Mouse (Mus musculus) left cerebral cortex, adult 11 months (tissue): ENCODE measurements around the gene Hspa14.
A peak's percentile ranks its signal among the peaks of the same experiment; 100 is the strongest.

Experiments used
- DNase-seq: peaks from one replicate; pipeline ENCODE4 v3.0.0; 2022; ENCODE audit warnings: low spot score

Gene Hspa14

DNA sequence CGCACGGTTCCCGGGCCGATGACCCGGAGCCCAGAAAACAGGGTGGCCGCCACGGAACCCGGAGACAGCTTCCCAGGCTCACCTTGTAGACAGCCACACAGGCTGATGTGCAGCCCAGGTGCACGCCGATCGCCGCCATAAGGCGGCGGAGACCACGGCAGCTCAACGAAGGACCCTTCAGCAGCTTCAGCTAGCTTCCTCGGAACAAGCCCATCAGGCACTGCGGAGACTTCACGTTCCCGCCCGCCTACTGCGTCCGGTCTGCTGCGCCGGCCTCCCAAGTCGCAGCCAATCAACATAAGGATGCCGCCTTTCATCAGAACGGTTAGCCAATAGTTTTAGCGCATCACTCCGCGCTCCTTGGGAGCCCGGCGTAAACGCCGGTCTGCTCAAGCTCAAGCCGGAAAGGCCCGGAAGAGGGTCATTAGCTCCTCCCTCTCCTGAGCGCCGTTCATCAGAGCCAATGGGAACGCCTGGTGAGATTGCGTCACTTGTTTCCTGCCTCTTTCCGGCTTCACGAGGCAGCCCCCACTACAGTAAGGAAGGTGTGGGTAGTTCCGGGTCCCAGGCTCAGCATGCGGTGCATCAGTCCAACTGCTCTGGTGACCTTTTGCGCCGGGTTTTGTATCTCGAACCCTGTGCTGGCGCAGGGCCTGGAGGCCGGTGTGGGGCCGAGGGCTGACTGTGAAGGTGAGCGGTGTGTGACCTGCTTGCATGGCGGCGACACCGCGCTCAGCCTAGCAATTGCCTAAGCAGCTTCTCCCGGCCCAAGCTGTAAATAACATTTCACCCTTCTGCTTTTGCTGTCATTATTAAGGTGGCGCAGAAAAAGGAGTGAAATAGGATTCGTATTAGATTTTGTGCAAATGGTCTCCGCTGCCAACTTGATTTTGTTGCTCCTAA lies at the start of gene Hspa14, which contains the start of the genes Gm45902 and Cdnf:
Gene Hspa14, minus strand, starts transcription at position 263 of the 903 bp plus-strand sequence.
Gene Gm45902, minus strand, starts transcription at position 239 of the 903 bp plus-strand sequence.
Gene Cdnf, plus strand, starts transcription at position 479 of the 903 bp plus-strand sequence.
- DNase-seq, result peak; percentile 97

- DNase-seq, result peak; percentile 17
These were observed 34.0 kb upstream of the Hspa14 start for GRCm38 (mm10) chr2:3546588-3546987.

DNA sequence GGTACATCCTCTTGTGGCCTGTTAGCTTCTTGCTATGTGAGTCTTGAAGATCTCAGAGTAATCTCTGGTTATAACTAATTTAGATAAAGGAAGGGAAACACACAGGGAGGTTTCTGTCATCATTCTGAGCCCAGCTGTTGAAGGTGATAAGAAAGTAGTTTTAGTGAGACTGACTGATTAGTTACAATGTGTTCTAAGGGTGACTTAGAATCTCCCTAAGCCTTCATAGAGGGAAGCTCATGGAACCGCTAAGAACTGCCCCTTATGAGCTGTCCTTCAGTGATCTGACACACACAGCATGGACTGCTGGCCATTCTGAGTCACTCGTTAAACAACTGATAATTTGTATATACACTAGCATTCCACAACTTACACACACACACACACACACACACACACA lies 33.4 kb upstream of the Hspa14 start:
- no peak for DNase-seq

DNA sequence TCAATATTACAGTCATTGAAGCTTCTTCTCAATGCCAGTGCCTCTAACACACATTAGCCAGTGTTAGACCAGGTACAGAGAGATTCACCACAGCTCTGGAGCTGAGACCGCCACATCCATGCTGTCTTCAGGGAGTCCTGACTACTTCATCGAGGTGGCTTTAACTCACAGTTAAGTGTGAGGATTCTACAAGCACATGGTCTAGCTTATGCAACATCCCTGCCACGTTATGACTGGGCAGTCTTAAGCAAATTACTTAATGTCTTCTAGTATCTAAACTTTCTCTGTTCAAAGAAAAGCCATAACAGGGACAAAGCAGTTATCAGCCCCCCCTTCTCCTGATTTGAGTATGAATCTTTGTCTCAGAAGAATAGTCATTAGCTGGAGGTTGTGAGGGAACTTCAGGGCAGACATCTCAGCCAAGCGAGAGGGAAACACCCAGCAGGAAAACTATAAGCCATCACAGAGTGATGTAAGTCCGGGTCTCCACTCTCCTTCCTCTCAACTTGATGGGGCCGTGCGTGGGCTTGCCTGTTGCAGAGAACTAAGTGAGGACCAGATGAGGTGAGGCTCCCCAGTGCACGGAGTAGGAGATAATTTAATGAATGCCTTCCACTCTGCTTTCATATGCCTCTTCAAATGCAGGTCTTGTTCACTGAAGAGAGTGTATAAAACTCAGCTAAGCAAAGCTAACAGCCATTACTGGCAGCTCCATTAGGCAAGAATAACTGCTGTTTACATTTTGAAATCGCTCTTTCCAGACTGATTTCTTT lies 28.9 kb upstream of the Hspa14 start:
- DNase-seq, result no peak

DNA sequence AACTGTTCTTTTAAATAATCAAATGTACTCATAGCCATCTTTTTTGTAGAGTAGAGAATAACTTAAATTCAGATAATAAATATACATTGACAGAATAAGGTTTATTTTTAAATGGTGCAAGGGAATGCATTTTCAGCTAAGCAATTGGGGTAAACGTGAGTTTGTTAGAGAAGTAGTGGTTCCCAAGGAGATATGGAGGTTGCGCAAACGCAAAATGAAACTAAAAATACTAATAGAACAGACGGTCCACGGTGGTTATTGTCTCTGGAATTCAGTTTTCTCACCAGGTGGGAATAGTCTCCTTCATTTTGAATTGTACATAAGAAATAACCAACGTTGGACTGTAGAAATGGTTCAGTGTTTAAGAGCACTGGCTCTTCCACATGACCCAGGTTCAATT lies 13.7 kb upstream of the Hspa14 start:
- no peak for DNase-seq

- no peak for DNase-seq
These were observed 9.9 kb upstream of the Hspa14 start for GRCm38 (mm10) chr2:3522558-3522957.

DNA sequence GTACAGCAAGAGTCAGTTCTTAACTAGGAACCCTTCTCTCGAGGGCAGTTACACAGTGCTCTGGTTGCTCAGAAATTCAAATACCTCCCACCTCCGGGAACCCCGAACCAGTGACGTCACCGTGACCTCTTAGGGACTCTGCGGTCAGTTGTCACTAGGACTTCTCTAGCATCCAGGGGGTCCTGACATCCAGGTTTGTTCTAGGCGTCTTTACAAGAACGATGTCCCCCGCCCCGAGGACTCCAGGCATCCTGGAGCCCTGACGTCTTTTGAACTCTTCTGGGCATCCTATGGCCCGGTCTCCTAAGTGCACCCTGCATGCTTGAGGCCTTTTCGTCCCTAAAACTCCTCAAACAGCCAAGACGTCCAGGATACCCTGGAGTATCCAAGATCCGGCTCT lies 538 bp downstream of the Hspa14 start:
- DNase-seq, result peak; percentile 15

GRCm38 (mm10) chr2:3500886-3501285 lies 11.7 kb downstream of the Hspa14 start:
- no peak for DNase-seq

- no peak for DNase-seq
These were observed 13.1 kb downstream of the Hspa14 start for GRCm38 (mm10) chr2:3499543-3499942.

DNA sequence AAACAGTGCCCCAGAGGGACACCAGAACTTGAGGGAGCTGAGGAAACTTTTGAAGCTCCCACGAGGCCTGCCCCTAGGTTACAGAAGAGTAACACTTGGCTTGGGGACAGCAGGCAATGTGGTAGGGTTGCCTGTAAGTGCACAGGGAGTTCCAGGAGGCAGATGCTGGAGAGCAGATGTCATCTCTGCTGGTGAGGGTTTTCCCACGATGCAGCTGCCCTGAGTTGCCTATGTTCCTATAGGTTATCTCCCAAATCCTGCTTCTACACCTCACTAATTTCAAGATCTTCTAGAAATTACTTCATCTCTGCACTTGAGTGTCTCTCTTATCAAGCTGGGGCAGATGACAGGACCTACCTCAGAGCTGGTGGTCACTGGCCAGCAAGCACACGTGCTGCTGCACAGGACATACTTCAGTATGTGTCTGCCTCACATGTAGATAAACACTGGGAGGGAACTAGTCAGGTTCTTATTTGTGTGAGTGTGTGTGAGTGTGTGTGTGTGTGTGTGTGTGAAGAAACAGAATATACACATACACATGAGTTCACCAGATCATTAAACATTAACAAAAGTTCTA lies 18.7 kb downstream of the Hspa14 start:
- no peak for DNase-seq

GRCm38 (mm10) chr2:3489816-3490215 lies 22.8 kb downstream of the Hspa14 start:
- DNase-seq, result no peak

- DNase-seq, result no peak
These were observed 32.4 kb downstream of the Hspa14 start for GRCm38 (mm10) chr2:3480239-3480638.

DNA sequence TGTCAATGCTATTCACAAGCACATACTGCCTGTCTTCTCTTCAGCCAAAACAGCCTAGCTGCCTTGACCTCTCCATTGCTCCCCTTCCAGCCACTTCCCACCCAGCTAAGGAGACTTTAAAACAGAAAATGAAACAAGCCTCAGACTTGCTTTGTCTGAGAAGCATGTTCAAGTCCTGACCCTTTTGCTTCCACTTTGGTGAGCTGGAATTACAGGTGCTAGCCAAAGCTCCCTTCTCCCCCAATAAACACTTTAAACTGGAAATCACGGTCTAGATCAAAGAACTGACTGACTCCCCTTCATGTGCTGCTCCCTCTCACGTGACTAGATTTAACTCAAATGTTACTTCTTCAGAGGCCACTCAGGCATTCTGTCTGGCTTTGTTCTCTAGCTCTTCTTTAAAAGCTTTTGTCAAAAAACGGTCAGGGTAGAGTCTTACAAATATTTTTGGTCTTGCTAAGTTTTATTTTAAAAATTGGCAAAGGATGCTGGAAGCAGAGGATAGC lies 36.8 kb downstream of the Hspa14 start:
- DNase-seq, result no peak

DNA sequence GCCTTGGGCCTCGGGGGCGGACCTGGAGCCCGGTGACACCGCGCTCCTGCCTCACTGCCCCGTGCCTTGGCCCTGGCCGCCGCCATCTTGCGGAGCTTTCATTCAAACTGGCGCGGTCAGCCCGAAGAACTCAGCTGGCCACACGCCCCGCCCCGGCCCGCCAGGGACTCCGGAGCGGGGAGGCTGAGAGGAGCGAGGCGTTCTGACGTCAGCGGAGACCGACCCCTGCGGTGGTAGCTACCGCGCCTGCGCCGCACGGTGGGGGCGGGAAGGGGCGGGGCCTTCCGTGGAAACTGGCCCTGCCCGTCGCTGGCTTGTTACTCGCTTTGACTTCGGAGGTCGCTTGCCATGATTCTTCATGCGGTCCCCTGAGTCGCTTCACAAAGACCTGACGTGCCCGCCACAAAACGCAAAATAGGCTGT lies 37.7 kb downstream of the Hspa14 start, which contains the start of gene Suv39h2:
Gene Suv39h2, minus strand, starts transcription at position 171 of the 423 bp plus-strand sequence.
- peak; percentile 86 for DNase-seq

GRCm38 (mm10) chr2:3474361-3474805 lies 38.2 kb downstream of the Hspa14 start:
- DNase-seq, result peak; percentile 52

DNA sequence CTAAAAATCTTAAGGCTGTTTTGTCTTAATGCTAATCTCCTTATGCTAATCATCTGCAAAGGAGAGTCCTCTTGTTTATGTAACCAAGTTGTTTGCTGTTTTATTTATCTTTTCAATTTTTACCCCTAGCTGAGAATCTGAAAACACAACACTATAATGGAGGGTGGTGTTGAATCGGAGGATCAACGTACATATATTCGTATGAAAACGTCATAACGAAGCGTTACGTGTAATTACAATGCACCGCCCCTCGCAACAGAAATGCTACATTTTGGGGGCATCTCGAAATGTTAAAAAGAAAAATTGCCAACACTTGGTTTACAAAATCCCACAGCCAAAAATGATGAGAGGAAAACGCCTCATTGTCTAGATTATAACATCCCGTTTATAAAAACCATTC lies 38.7 kb downstream of the Hspa14 start:
- no peak for DNase-seq

GRCm38 (mm10) chr2:3456590-3456989 lies 56.0 kb downstream of the Hspa14 start:
- DNase-seq, result no peak

DNA sequence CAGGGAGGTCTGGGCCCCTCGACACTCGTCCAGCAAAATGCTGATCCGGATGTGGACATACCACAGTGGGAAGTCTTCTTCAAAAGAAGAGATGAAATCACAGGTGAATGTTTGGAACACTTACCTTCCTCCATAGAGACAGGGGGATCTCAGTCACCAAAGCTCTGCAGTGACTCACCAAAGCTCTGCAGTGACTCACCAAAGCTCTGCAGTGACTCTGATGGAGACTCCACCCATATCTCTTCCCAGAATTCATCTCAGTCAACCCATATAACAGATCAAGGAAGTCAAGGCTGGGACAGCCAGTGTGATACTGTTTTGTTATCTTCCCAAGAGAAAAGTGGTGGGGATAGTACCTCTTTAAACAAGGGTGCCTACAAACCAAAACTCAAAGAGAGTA lies 59.5 kb downstream of the Hspa14 start:
- DNase-seq, result no peak

DNA sequence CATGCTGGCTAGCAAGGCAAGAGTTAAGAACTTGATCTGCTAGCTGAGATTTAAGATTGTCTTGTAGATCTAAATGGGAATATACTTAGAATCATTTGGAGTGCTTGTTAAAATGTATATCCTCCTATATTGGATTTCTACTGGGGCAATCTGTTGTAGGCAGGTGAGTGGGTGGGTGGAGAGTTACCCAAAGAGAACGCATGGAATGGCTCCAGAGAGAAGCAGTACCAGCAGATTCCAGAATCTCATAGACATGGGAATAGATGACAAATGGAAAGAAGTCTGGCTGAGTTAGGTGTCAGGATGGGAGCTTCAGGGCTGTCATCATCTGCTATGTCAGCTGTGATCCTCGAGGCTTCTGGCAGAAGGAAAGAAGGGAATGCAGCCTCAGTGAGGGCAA lies 63.2 kb downstream of the Hspa14 start:
- DNase-seq, result peak; percentile 46

DNA sequence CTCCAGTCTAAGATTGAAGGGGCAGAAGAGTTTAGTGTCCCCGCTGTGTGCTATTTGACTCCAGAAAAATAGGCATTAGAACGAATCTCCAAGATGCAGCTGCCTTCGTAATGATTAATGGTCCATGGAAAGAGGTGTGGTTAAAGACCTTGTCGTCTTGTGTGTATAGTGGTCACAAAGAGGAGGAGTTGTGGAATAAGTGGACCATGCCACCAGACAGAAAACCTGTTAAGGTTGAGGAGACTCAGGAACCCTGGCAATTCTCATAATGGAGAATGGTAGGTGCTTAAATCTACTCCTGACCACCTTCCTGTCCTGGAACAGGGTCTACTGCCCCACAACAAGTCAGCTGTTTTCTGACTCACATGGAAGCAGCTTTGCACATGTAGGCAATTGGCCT lies 66.6 kb downstream of the Hspa14 start:
- no peak for DNase-seq

DNA sequence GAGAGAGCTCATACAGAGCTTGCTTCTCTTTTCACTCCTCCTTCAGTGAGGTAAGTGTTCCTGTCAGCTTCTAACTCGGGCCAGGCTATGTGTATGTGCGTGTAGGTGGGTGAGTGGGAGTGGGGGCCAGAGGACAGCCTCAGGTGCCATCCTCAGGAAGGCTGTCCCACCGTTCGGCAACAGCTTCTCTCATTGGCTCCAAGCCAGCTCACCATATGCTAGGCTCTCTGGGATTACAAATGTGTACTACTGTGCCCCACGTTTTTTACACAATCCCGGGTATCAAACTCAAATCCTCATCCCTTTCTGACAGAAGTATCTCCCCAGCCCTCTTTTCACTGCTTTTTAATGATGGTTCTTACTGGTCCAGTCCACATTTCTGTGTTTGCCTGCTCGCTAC lies 68.4 kb downstream of the Hspa14 start:
- DNase-seq, result no peak
